Mouse (Mus musculus) large intestine, adult 2 months (tissue): Measurements from ENCODE around the gene Cnih1. TPM values are rescaled to one million over a fixed set of nuclear protein-coding genes. Genes with fewer than 3 reads are reported as not detected.

Experiments used
- DNase-seq: peaks from one replicate; pipeline ENCODE4 v3.0.0-alpha.2; 2012; ENCODE audit warnings: low read depth, low spot score
- WGBS: fragments of 180-500 bp; shearing (Covaris S2); methylation state at CpG from one replicate; pipeline ENCODE4 v1.1.7; 2018; 5-methylcytosine and 5-hydroxymethylcytosine counted together
- polyA plus RNA-seq: library from polyadenylated mRNA; depleted of rRNA; stranded (reverse); fragments of >200 nt; gene quantifications from 2 replicates; pipeline ENCODE4 v1.2.3, GENCODE M21; 2012; rRNA removed

The Cnih1 gene
- polyA plus RNA-seq, 1 experiment: 69.2 TPM

- no peak for DNase-seq
- 86% methylated on average over 4 of the region's 4 CpGs for WGBS
Measured at GRCm38 (mm10) chr14:46736366-46736765, 51.8 kb downstream of the Cnih1 start.

- 80% methylated on average over 14 of the region's 14 CpGs for WGBS
- no peak for DNase-seq
Measured at GRCm38 (mm10) chr14:46734761-46735455, 53.3 kb downstream of the Cnih1 start.

GRCm38 (mm10) chr14:46734262-46734661 lies 53.9 kb downstream of the Cnih1 start:
- 50% methylated on average over 5 of the region's 5 CpGs for WGBS
- no peak for DNase-seq

GRCm38 (mm10) chr14:46725743-46726142 lies 62.5 kb downstream of the Cnih1 start:
- WGBS: 49% methylated on average over 3 of the region's 3 CpGs
- DNase-seq: no peak

Other genes with a start within 250 kb of the Cnih1 start
- gene Cdkn3, start 27.9 kb downstream of the Cnih1 start, polyA plus RNA-seq: 10.1 and 11.7 TPM in 2 replicates
- gene Gmfb, start 33.8 kb upstream of the Cnih1 start, polyA plus RNA-seq: 8.4 and 9.9 TPM in 2 replicates
- 12.9 and 16.4 TPM in 2 replicates for gene Cgrrf1, start 43.7 kb upstream of the Cnih1 start, polyA plus RNA-seq
- 2.5 and 6.1 TPM in 2 replicates for gene Samd4, start 94.4 kb upstream of the Cnih1 start, polyA plus RNA-seq